Mouse (Mus musculus): ENCODE results near the gene Ndufs3. TPM values are rescaled to one million over a fixed set of nuclear protein-coding genes. Genes with fewer than 3 reads are reported as not detected.

Ndufs3 gene
- polyA plus RNA-seq, 1 experiment from 2014 or later = 199 TPM

DNA sequence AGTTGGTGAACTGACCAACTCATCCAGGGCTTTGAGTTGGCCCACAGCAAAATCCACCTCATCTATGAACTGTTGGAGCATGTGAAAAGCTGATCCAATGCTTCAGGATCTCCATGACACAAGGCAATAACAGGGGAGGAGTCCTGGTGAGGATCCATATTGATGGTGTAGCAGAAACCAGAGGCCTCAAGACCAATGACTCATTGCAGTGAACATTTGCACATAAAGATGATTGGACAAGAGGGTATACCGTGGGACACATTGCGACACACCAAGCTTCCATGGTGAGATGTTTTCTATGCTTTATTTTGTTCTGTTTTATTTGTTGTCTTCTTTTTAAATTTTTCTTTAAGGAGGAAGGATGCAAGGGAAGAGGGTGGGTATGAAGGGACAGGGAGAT is 18.0 kb upstream of the Ndufs3 start:
- ATAC-seq (ENCODE audit: insufficient number of reproducible peaks, low FRiP score, low TSS enrichment, low read depth) = no peak
- Histone ChIP-seq H3K27me3 (no peaks in the 10 kb centered on the region), H3K9ac (no peak overlapping the region), H3K36me3 (no peaks in the 10 kb centered on the region), H3K4me2 (no peak overlapping the region), H3K4me3 (no peak overlapping the region), H3K4me1 (peaks cover 4% of the 10 kb centered on the region; the same call in 1 of the 2 replicates), H3K9me3 (no peaks in the 10 kb centered on the region), H3K27ac (no peak overlapping the region)
- 92% methylated on average over 2 of the region's 2 CpGs for WGBS

DNA sequence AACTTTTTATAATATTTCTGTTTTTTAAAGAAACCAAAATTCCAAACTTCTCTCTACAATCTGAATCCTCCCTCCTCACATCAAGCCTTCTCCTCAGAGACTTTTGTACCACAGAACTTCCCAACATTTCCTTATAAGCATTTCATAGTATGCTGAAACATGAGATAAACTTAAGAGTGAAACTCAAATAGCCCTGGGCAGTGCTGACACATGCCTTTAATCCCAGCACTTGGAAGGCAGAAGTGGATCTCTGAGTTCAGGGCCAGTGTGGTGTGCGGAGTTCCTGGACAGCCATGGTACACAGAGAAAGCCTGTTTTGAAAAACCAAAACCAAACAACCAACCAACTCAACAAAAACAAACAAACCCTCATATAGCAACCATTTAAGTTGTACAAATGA is 16.6 kb upstream of the Ndufs3 start:
- Histone ChIP-seq H3K27ac (peak overlapping the region; percentile 11; the same call in 1 of the 2 replicates), H3K4me2 (no peak overlapping the region), H3K36me3 (no peaks in the 10 kb centered on the region), H3K9ac (no peak overlapping the region), H3K4me3 (no peak overlapping the region), H3K9me3 (no peaks in the 10 kb centered on the region), H3K27me3 (no peaks in the 10 kb centered on the region), H3K4me1 (peaks cover 8% of the 10 kb centered on the region)
- 63% methylated on average over 1 of the region's 1 CpGs for WGBS
- no peak for ATAC-seq (ENCODE audit: insufficient number of reproducible peaks, low FRiP score, low TSS enrichment, low read depth)

DNA sequence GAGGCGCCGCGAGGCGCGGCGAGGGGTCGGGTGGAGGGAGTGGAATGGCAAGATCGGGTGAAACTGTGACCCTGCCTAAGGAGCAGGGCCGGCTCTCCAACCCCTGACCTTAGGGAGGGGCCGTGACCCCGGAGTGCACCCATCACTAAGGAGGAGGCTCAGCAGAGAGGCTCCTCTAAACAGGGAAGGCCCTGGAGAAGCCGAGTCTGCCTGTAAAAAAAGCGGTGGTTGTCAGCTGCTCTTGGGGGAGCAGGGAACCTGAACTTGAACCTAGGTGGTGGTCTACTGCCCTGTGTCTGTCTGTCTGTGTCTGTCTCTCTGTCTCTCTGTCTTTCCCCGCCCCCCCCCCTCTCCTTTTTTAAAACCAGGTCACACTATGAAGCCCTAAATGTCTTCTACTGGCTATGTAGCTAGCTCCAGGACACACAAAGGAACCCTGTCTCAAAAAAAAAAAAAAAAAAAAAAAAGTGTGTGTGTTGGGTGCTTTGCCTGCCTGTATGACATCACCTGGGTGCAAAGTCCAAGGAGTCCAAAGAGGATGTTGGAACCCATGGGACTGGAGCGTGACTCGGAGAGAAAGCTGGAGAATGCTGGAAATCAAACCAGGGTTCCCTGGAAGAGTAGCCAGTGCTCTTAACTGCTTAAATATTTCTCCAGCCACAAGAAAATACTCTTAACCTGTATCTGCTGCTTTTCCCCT is 13.5 kb upstream of the Ndufs3 start:
- Histone ChIP-seq H3K4me3 (peak overlapping the region; percentile 66), H3K9ac (peak overlapping the region; percentile 96), H3K4me1 (peaks cover 20% of the 10 kb centered on the region), H3K9me3 (no peaks in the 10 kb centered on the region), H3K36me3 (peaks cover 8% of the 10 kb centered on the region), H3K27ac (peak overlapping the region; percentile 96), H3K4me2 (peak overlapping the region; percentile 63), H3K27me3 (no peaks in the 10 kb centered on the region)
- peak; percentile 51 for ATAC-seq (ENCODE audit: insufficient number of reproducible peaks, low FRiP score, low TSS enrichment, low read depth)
- 8% methylated on average over 15 of the region's 16 CpGs for WGBS

DNA sequence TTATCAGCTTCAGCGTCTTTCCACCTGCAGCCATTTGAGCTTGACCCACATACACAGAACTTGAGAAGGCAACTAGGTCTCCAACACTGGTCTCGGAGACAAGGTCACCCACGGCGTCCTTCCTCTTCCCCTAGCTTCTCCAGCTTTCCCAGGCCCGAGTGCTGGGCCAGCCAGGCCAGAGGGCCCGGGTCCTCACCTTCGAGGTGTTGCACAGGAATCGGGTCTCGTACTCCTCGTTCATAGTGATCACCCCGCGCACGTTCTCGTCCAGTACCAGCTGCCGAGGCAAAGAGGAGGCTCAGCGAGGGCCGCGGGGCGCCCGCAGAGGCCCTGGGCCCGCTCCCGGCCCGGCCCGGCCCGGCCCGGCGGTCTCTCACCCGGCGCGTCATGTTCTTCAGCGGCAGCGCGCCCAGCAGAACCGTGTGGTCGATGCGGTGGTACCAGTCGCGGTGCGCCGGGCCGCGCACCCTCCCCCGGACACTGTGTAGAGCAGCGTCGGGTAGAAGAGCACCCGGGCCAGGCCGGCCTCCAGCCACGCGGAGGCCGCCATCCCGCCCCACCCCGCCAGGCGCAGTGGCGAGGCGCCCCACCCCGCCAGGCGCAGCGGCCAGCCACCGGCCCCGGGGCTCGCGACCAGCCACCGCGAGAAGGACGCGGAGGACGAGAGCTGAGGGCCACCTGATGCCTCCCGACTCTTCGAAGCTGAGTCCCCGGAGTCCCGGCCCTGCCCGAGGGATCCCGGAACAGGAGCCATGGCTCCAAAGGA is 12.8 kb upstream of the Ndufs3 start:
- H3K27ac ChIP-seq = peak overlapping the region; percentile 96
- no peaks in the 10 kb centered on the region for H3K27me3 ChIP-seq
- under 1% methylated on average over 65 of the region's 73 CpGs for WGBS
- peak overlapping the region; percentile 96 for H3K9ac ChIP-seq
- H3K4me1 ChIP-seq = peaks cover 20% of the 10 kb centered on the region
- H3K4me3 ChIP-seq = peak overlapping the region; percentile 66
- H3K4me2 ChIP-seq = peak overlapping the region; percentile 63
- peaks cover 16% of the 10 kb centered on the region for H3K36me3 ChIP-seq
- ATAC-seq (ENCODE audit: insufficient number of reproducible peaks, low FRiP score, low TSS enrichment, low read depth) = peak; percentile 74
- H3K9me3 ChIP-seq = no peaks in the 10 kb centered on the region

DNA sequence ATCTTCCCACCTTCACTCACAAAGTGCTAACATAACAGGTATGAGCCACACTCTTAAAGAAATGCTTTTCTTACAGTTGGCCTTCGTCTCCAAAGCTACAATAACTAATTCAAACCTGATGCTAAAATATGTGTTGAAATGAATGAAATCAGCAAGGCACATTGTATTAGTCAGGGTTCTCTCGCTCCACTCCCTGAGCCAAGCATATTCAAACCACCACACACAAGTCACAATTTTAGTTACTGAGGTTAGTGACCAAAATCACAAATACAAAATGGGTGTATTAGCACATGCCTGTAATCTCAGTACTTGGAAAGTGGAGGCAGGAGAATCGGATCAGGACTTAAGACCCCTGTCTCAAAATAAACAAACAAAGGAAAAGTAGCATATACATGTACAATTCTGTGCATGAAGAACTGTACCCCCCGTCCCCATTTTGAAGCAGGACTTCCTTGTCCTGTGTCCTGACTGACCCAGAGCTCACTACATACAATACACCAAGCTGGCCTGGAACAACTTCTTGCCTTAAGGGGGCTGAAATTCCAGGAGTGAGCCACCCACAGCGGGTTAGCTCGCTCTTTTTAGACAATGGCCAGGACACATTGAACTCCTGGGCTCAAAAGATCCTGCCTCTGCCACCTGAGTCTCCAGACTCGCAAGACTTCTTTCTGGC is 12.1 kb upstream of the Ndufs3 start:
- no peak for ATAC-seq (ENCODE audit: insufficient number of reproducible peaks, low FRiP score, low TSS enrichment, low read depth)
- Histone ChIP-seq H3K4me3 (peak overlapping the region; percentile 66), H3K4me2 (peak overlapping the region; percentile 63), H3K27ac (peak overlapping the region; percentile 96), H3K4me1 (peaks cover 20% of the 10 kb centered on the region), H3K9ac (peak overlapping the region; percentile 96), H3K9me3 (no peaks in the 10 kb centered on the region), H3K27me3 (no peaks in the 10 kb centered on the region), H3K36me3 (peaks cover 20% of the 10 kb centered on the region)
- 15% methylated on average over 7 of the region's 7 CpGs for WGBS

DNA sequence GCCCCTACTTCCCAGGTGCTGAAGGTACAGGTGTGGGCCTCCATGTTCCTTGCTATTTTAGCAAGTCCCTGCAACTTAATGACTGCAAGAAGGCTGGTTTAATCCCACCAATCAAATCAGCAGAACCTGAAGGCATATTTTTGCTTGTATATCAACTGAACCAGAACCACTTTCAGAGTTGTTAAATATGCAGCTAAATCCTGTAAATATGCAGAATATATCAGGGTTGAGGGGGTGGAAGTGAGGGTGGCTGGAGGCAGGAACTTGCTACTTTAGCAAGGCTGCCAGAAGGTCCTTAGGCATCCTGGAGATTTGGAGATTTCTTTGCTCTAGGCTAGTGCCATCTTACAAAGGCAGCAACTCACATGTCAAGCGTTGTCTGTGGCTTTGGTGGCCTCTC is 10.9 kb upstream of the Ndufs3 start:
- Histone ChIP-seq H3K4me1 (peaks cover 20% of the 10 kb centered on the region), H3K36me3 (peaks cover 31% of the 10 kb centered on the region), H3K4me2 (no peak overlapping the region), H3K9ac (no peak overlapping the region), H3K4me3 (no peak overlapping the region), H3K27me3 (no peaks in the 10 kb centered on the region), H3K9me3 (no peaks in the 10 kb centered on the region), H3K27ac (no peak overlapping the region)
- WGBS = 89% methylated on average over 1 of the region's 1 CpGs
- no peak for ATAC-seq (ENCODE audit: insufficient number of reproducible peaks, low FRiP score, low TSS enrichment, low read depth)

DNA sequence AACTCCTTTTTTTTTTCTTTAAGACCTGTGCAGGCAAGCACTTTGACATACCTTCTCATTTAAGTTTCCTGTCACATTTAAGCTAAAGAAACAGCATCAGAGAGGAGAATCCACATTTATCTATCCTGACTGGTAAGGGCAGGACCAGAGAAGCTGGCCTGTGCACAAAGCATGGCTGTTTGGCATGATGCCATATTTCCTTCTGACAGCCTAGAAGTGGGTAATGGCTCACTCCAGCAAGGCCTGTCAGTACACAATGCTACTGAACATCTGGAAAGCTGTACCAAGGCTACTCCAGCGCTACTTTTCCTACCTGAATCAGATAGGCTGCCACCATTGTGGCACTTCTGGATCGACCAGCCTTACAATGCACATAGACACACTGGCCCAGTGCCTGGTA is 9.0 kb upstream of the Ndufs3 start:
- Histone ChIP-seq H3K4me3 (no peak overlapping the region), H3K36me3 (peaks cover 47% of the 10 kb centered on the region), H3K27ac (no peak overlapping the region), H3K27me3 (no peaks in the 10 kb centered on the region), H3K9ac (no peak overlapping the region), H3K9me3 (no peaks in the 10 kb centered on the region), H3K4me2 (no peak overlapping the region), H3K4me1 (peaks cover 20% of the 10 kb centered on the region)
- 73% methylated on average over 2 of the region's 2 CpGs for WGBS
- no peak for ATAC-seq (ENCODE audit: insufficient number of reproducible peaks, low FRiP score, low TSS enrichment, low read depth)

DNA sequence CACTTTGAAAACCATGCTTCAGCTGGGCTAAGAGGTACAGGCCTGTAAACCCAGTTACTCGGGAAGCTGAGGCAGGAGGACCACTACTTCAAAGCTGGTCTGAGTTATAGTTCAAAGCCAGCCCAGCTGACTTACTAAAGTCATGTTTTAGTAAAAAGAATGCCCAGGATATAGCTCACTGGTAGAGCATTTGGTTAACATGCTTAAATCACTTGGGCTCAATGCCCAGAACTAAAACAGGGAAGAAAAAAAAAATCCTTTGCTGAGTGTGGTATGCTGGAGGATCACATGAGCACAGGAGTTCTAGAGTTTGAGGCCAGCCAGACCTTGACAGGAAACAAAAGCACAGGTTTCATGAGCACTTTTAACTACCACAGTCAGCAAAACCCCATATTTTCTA is 7.0 kb upstream of the Ndufs3 start:
- ATAC-seq (ENCODE audit: insufficient number of reproducible peaks, low FRiP score, low TSS enrichment, low read depth) = no peak
- Histone ChIP-seq H3K4me3 (no peak overlapping the region), H3K4me2 (no peak overlapping the region), H3K9ac (no peak overlapping the region), H3K9me3 (no peaks in the 10 kb centered on the region), H3K27me3 (no peaks in the 10 kb centered on the region), H3K36me3 (peaks cover 60% of the 10 kb centered on the region), H3K4me1 (peaks cover 17% of the 10 kb centered on the region), H3K27ac (no peak overlapping the region)
- 71% methylated on average over 1 of the region's 1 CpGs for WGBS

DNA sequence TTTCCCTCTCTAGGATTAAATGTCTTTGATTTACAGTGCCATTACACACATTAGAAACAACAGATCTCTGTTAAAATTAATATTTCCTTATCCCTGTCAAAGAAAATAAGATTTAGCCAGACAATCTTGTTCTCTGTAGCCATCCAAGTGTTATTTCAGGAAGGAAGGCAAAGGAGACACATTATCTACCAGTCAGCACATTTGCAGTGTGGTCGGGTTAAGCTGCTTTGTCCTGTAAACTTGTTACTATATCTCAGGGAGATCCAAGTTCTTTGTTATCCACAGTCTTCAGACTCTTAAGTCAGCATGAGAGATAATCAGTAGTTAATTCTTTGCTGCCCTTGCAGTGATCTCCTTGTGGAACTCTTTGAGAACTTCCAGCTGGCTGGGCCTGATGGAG is 6.2 kb upstream of the Ndufs3 start:
- H3K4me2 ChIP-seq = no peak overlapping the region
- H3K27me3 ChIP-seq = no peaks in the 10 kb centered on the region
- no peak overlapping the region for H3K4me3 ChIP-seq
- H3K9ac ChIP-seq = no peak overlapping the region
- H3K9me3 ChIP-seq = no peaks in the 10 kb centered on the region
- 90% methylated on average over 1 of the region's 1 CpGs for WGBS
- ATAC-seq (ENCODE audit: insufficient number of reproducible peaks, low FRiP score, low TSS enrichment, low read depth) = no peak
- no peak overlapping the region for H3K27ac ChIP-seq
- peaks cover 12% of the 10 kb centered on the region for H3K4me1 ChIP-seq
- peaks cover 63% of the 10 kb centered on the region for H3K36me3 ChIP-seq

DNA sequence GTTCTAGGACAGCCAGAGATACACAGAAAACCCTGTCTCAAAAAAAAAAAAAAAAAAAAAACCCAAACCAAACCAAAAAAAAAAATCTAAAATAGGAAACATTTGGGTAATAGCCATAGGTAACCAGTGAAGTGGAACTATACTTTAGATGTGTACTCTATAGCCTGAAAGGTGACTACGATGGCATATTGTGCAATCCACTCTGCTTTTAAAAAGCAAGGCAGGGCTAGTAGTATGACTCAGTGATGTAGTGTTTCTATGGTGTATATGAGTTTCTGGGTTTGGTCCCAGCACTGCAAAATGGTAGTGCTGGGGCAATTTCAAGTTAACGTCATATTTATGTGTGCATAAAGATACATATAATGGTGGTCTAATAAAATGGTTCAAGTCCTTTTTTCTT is 2.1 kb upstream of the Ndufs3 start:
- H3K9ac ChIP-seq = no peak overlapping the region
- peaks cover 50% of the 10 kb centered on the region for H3K36me3 ChIP-seq
- peaks cover 22% of the 10 kb centered on the region for H3K4me1 ChIP-seq
- H3K4me3 ChIP-seq = no peak overlapping the region
- no peak overlapping the region for H3K4me2 ChIP-seq
- no peaks in the 10 kb centered on the region for H3K27me3 ChIP-seq
- no peak overlapping the region for H3K27ac ChIP-seq
- H3K9me3 ChIP-seq = no peaks in the 10 kb centered on the region
- 95% methylated on average over 2 of the region's 2 CpGs for WGBS
- ATAC-seq (ENCODE audit: insufficient number of reproducible peaks, low FRiP score, low TSS enrichment, low read depth) = no peak

DNA sequence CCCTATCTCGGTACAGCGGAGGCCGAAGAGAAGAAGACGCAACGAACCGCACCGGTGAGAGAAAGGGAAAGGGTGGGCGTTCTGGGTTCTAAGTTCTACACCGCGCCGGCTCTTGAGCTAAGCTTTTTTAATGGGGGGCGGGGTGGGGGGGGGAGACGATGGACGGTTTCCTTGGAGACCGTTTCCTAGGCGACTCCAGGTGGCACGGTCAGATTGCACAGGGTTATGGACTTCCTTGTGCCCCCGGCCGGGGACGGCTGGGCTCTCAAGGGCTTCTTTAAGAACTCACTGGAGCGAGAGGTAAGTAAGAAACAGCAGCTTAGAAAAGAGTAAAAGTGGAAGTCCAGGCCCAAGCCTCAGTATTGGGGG is 213 bp upstream of the Ndufs3 start:
- no peaks in the 10 kb centered on the region for H3K9me3 ChIP-seq
- peak overlapping the region; percentile 73 for H3K9ac ChIP-seq
- WGBS = 0% methylated on average over 21 of the region's 21 CpGs
- peak; percentile 60; the same call in 1 of the 2 replicates for ATAC-seq (ENCODE audit: insufficient number of reproducible peaks, low FRiP score, low TSS enrichment, low read depth)
- H3K36me3 ChIP-seq = peaks cover 42% of the 10 kb centered on the region
- H3K4me1 ChIP-seq = peaks cover 22% of the 10 kb centered on the region
- peak overlapping the region; percentile 62 for H3K4me2 ChIP-seq
- H3K27ac ChIP-seq = peak overlapping the region; percentile 89
- peak overlapping the region; percentile 72 for H3K4me3 ChIP-seq
- no peaks in the 10 kb centered on the region for H3K27me3 ChIP-seq

DNA sequence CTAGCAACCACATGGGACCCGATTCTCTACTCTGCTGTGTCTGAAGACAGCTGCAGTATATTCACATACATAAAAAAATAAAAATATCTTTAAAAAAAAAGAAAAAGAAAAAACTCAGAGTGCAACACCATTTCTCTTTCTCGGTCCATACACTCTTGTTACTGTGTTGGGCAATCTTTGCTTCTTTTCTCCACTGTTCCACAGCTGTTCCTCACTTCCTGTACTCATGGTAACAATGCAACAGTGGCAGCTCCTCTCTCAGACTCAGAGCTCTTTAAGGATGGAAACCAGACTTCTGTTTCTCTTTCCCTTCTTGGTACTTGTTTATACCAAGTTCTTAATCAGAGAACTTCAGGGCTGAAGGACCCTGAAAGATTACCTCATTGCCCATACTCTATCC is 1.2 kb downstream of the Ndufs3 start:
- no peak overlapping the region for H3K9ac ChIP-seq
- peak overlapping the region; percentile 72 for H3K4me3 ChIP-seq
- no peaks in the 10 kb centered on the region for H3K27me3 ChIP-seq
- 88% methylated on average over 2 of the region's 2 CpGs for WGBS
- H3K4me2 ChIP-seq = peak overlapping the region; percentile 62
- H3K36me3 ChIP-seq = peaks cover 40% of the 10 kb centered on the region
- ATAC-seq (ENCODE audit: insufficient number of reproducible peaks, low FRiP score, low TSS enrichment, low read depth) = no peak
- peaks cover 22% of the 10 kb centered on the region for H3K4me1 ChIP-seq
- H3K9me3 ChIP-seq = no peaks in the 10 kb centered on the region
- no peak overlapping the region; the same call in 1 of the 2 replicates for H3K27ac ChIP-seq

All from limb, embryonic 15.5 days (tissue).